Mouse (Mus musculus) CH12.LX (cell line): ENCODE results near the gene Myo19. TPM values are rescaled to one million over a fixed set of nuclear protein-coding genes. Genes with fewer than 3 reads are reported as not detected.

Source experiments
- DNase-seq: peaks from one replicate; pipeline ENCODE4 v3.0.0-alpha.2; 2013; ENCODE audit errors: extremely low read depth
- H3K27ac ChIP-seq: 2 replicates; pipeline ENCODE4 v1.5.1; 2012; ENCODE audit warnings: low read depth, mild to moderate bottlenecking, control low read depth, moderate library complexity; ENCODE audit not compliant: insufficient read depth
- H3K27me3 ChIP-seq: replicated peaks from 2 replicates; pipeline ENCODE3; 2012; ENCODE audit warnings: inconsistent platforms
- H3K36me3 ChIP-seq, 2 experiments: replicated peaks in 1 of 2; 2 replicates each; pipeline versions ENCODE3 to v1.6.1; 2012; ENCODE audit warnings: inconsistent platforms in 1 of 2, low read length in 1 of 2, mild to moderate bottlenecking in 1 of 2, mixed read lengths in 1 of 2, moderate library complexity in 1 of 2; ENCODE audit not compliant: control insufficient read depth in 1 of 2, insufficient read depth in 1 of 2
- H3K4me1 ChIP-seq, 2 experiments: 2 replicates each; pipeline ENCODE4 v1.6.1; 2012; ENCODE audit warnings: inconsistent platforms in 1 of 2, moderate library complexity in 1 of 2; ENCODE audit not compliant: insufficient read depth in 2 of 2, control insufficient read depth in 1 of 2
- H3K4me2 ChIP-seq: 2 replicates; pipeline ENCODE4 v1.6.1; 2012; ENCODE audit warnings: low read depth, mild to moderate bottlenecking, control low read depth; ENCODE audit not compliant: poor library complexity, insufficient read depth, severe bottlenecking
- H3K4me3 ChIP-seq, 3 experiments: fragments of 150-350 bp in 1 of 3; sonication (generic) in 1 of 3; replicated peaks in 1 of 3; 2 replicates each; pipeline versions ENCODE3 to v1.5.1; 2011 to 2012; ENCODE audit warnings: low read depth in 2 of 3, low read length in 2 of 3, mild to moderate bottlenecking in 2 of 3, moderate library complexity in 2 of 3, control low read depth in 1 of 3, improper control_type of control experiment in 1 of 3, inconsistent platforms in 1 of 3, mixed read lengths in 1 of 3; ENCODE audit not compliant: poor library complexity in 1 of 3
- H3K79me2 ChIP-seq: replicated peaks from 2 replicates; pipeline ENCODE4 v1.6.1; 2012; ENCODE audit warnings: mild to moderate bottlenecking, moderate library complexity; ENCODE audit not compliant: control insufficient read depth, poor library complexity, insufficient read depth, severe bottlenecking; ENCODE audit errors: extremely low read depth
- H3K9ac ChIP-seq: 2 replicates; pipeline ENCODE4 v1.6.1; 2012; ENCODE audit warnings: low read depth, mild to moderate bottlenecking, control low read depth, moderate library complexity; ENCODE audit not compliant: insufficient read depth
- H3K9me3 ChIP-seq: replicated peaks from 2 replicates; pipeline ENCODE3; 2012; ENCODE audit warnings: low read length, inconsistent platforms, mixed read lengths
- BHLHE40 ChIP-seq: IDR thresholded peaks from 2 replicates; pipeline ENCODE4 v1.6.1; 2011; ENCODE audit warnings: mild to moderate bottlenecking, low read depth, low read length, improper control_type of control experiment
- CHD1 ChIP-seq: IDR thresholded peaks from 2 replicates; pipeline ENCODE4 v1.6.1; 2012; ENCODE audit warnings: low read depth, low read length, improper control_type of control experiment, inconsistent platforms
- CHD2 ChIP-seq: IDR thresholded peaks from 2 replicates; pipeline ENCODE4 v1.6.1; 2011; ENCODE audit warnings: low read length, improper control_type of control experiment
- CTCF ChIP-seq, 2 experiments: IDR thresholded peaks in 1 of 2; conservative IDR thresholded peaks in 1 of 2; 2 replicates each; pipeline ENCODE4 v1.5.1; 2011 to 2012; ENCODE audit warnings: low read depth in 2 of 2, low read length in 2 of 2, improper control_type of control experiment in 1 of 2, inconsistent platforms in 1 of 2, mild to moderate bottlenecking in 1 of 2, moderate library complexity in 1 of 2
- EP300 ChIP-seq: IDR thresholded peaks from 2 replicates; pipeline ENCODE4 v1.6.1; 2011; ENCODE audit warnings: low read length, improper control_type of control experiment
- MAX ChIP-seq: IDR thresholded peaks from 2 replicates; pipeline ENCODE4 v1.6.1; 2011; ENCODE audit warnings: low read length, improper control_type of control experiment
- MAZ ChIP-seq: IDR thresholded peaks from 2 replicates; pipeline ENCODE4 v1.6.1; 2012; ENCODE audit warnings: low read depth, mild to moderate bottlenecking, inconsistent platforms, low read length, improper control_type of control experiment, moderate library complexity
- NELFE ChIP-seq: IDR thresholded peaks from 2 replicates; pipeline ENCODE4 v1.6.1; 2011; ENCODE audit warnings: low read depth, low read length, improper control_type of control experiment
- PAX5 ChIP-seq: IDR thresholded peaks from 2 replicates; pipeline ENCODE4 v1.6.1; 2012; ENCODE audit warnings: low read length, inconsistent platforms, mixed read lengths
- POLR2A ChIP-seq: IDR thresholded peaks from 2 replicates; pipeline ENCODE4 v1.6.1; 2011; ENCODE audit warnings: low read depth, mild to moderate bottlenecking, improper control_type of control experiment, low read length
- RAD21 ChIP-seq: IDR thresholded peaks from 2 replicates; pipeline ENCODE4 v1.6.1; 2011; ENCODE audit warnings: low read depth, mild to moderate bottlenecking, low read length, improper control_type of control experiment, moderate library complexity
- RCOR1 ChIP-seq: conservative IDR thresholded peaks from 2 replicates; pipeline ENCODE4 v1.6.1; 2012; ENCODE audit warnings: low read depth, mild to moderate bottlenecking, inconsistent platforms, low read length, improper control_type of control experiment
- SIN3A ChIP-seq: IDR thresholded peaks from 2 replicates; pipeline ENCODE4 v1.6.1; 2012; ENCODE audit warnings: low read length, improper control_type of control experiment, inconsistent platforms
- SMC3 ChIP-seq: IDR thresholded peaks from 2 replicates; pipeline ENCODE4 v1.6.1; 2011; ENCODE audit warnings: low read depth, low read length, improper control_type of control experiment
- TBP ChIP-seq: conservative IDR thresholded peaks from 2 replicates; pipeline ENCODE4 v1.6.1; 2011; ENCODE audit warnings: low read depth, low read length, improper control_type of control experiment
- TCF12 ChIP-seq: IDR thresholded peaks from 2 replicates; pipeline ENCODE4 v1.6.1; 2014; ENCODE audit warnings: low read depth, mild to moderate bottlenecking, inconsistent platforms, low read length, improper control_type of control experiment
- UBTF ChIP-seq: IDR thresholded peaks from 2 replicates; pipeline ENCODE4 v1.6.1; 2012; ENCODE audit warnings: low read depth, mild to moderate bottlenecking, inconsistent platforms, low read length, improper control_type of control experiment, moderate library complexity
- USF1 ChIP-seq: IDR thresholded peaks from 2 replicates; pipeline ENCODE4 v1.6.1; 2014; ENCODE audit warnings: low read depth, mild to moderate bottlenecking, inconsistent platforms, low read length, improper control_type of control experiment
- USF2 ChIP-seq: conservative IDR thresholded peaks from 2 replicates; pipeline ENCODE4 v1.6.1; 2011; ENCODE audit warnings: low read depth, low read length, improper control_type of control experiment
- dilution Hi-C: fragments of 300-500 bp; cut with MboI; formaldehyde crosslinking; loops from 2 replicates; pipeline ENCODE4 v1.14.3; 2020; ENCODE audit warnings: low sequenced_read_pairs; ENCODE audit not compliant: extremely low pct_unique_long_range_greater_than_20kb, extremely low pct_ligation_motif_present
- in situ Hi-C: fragments of 300-500 bp; cut with MboI; formaldehyde crosslinking; loops from 3 replicates; pipeline ENCODE4 v1.14.3; 2019; ENCODE audit warnings: low sequenced_read_pairs, low pct_ligation_motif_present, low pct_unique_long_range_greater_than_20kb, mixed read lengths
- polyA plus RNA-seq: library from polyadenylated mRNA; unstranded; fragments of >175 nt; gene quantifications from 2 replicates; pipeline ENCODE4 v1.2.1, GENCODE M21; 2012; ENCODE audit warnings: low read depth; ENCODE audit not compliant: insufficient read length
- total RNA-seq, 2 experiments: library from RNA; depleted of rRNA; stranded (reverse); fragments of 300-350 nt in 1 of 2; fragments of >200 nt in 1 of 2; gene quantifications; 2 replicates each; pipeline ENCODE4 v1.2.3; 2012 to 2014

The Myo19 gene
- total and polyA plus RNA-seq, 3 experiments = 8.0 to 27.1 (median 9.1) TPM

GRCm38 (mm10) chr11:84945841-84946240, 65.9 kb downstream of the Myo19 start:
- Histone ChIP-seq H3K36me3 (no peaks in the 10 kb centered on the region), H3K4me3 (no peak overlapping the region), H3K9me3 (peaks cover 7% of the 10 kb centered on the region), H3K27me3 (peaks cover 71% of the 10 kb centered on the region), H3K4me1 (no peaks in the 10 kb centered on the region), H3K9ac (no peak overlapping the region), H3K27ac (no peak overlapping the region), H3K79me2 (no peaks in the 10 kb centered on the region), H3K4me2 (no peak overlapping the region)
- DNase-seq = no peak
- in situ Hi-C loops (no loop called here), dilution Hi-C loops (no loop called here)
- TF ChIP-seq USF1 (no peak), CHD2 (no peak), TCF12 (no peak), TBP (no peak), RAD21 (no peak), NELFE (no peak), PAX5 (no peak), RCOR1 (no peak)

GRCm38 (mm10) chr11:84947206-84947605, 67.3 kb downstream of the Myo19 start:
- peaks cover 80% of the 10 kb centered on the region for H3K27me3 ChIP-seq
- dilution Hi-C loops (no loop called here), in situ Hi-C loops (no loop called here)
- no peak for TF ChIP-seq POLR2A
- no peak for TF ChIP-seq TBP
- TF ChIP-seq PAX5 = no peak
- TF ChIP-seq USF2 = no peak
- TF ChIP-seq MAZ = no peak
- TF ChIP-seq UBTF = no peak
- TF ChIP-seq BHLHE40 = no peak
- TF ChIP-seq SIN3A = no peak
- no peak for TF ChIP-seq EP300
- no peak for TF ChIP-seq CHD1
- TF ChIP-seq CTCF (conservative IDR thresholded peaks at IDR 0.05 in 1 of 2, IDR thresholded peaks at IDR 0.05 in 1 of 2; ENCODE audit: low read depth in 2 of 2, low read length in 2 of 2) = no peak
- no peak for TF ChIP-seq MAX
- no peak for TF ChIP-seq SMC3
- peaks cover 7% of the 10 kb centered on the region for H3K9me3 ChIP-seq
- H3K4me2 ChIP-seq = no peak overlapping the region
- no peaks in the 10 kb centered on the region for H3K4me1 ChIP-seq
- H3K79me2 ChIP-seq = no peaks in the 10 kb centered on the region
- no peak for DNase-seq
- no peak overlapping the region for H3K27ac ChIP-seq
- H3K36me3 ChIP-seq = no peaks in the 10 kb centered on the region
- H3K4me3 ChIP-seq = no peak overlapping the region
- H3K9ac ChIP-seq = no peak overlapping the region
